ENCODE assay signal across 18 mouse cellular contexts in the genomic region with DNA sequence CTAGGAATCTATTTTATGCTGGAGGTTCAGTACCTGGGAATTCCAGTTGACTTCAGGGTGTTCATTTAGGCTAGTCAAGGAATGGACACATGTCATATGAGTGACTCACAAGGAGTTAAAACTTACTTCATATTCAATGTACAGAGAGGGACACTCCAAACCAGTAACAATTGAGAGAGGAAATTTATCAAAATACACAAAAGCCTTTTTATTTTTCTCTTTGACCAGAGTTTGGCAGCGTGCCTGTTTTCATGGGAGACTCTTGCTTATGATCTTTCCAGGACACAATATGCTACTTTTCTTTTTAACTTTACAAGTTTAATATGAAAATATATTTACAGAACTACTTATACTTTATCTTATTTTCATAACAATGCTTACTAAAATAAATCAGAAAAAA.
DNase-seq lines count a peak whose midpoint lies in the region; ATAC-seq lines count a peak whose summit lies in the region.
"Had no signal": no experiment of that assay in that cellular context is flagged by ENCODE, and none has a peak within 500 bp of the region (broad histone marks: within the 10 kb centered on the region; RNA-seq: fewer than 3 reads in every experiment).

No protein-coding gene starts in this region.

- ATAC-seq in forebrain, embryonic 12.5 days (ENCODE audit: low FRiP score), result no peak
- no peak for ATAC-seq in intestine, embryonic 15.5 days
- ATAC-seq: hindbrain, embryonic 16.5 days; lung, postnatal 0 days had no signal

- peak; percentile 2 for DNase-seq in kidney, postnatal 4 days
- DNase-seq in kidney, adult 11 months, result no peak
- DNase-seq in right cerebral cortex, postnatal 14 days, result peak; percentile 11
- no peak for DNase-seq in right cerebral cortex, adult 18-20 months
- DNase-seq in thymus, postnatal 25 days, result no peak
- DNase-seq: cerebellum, adult 2 months; heart, postnatal 36 days; kidney, adult 2 months; liver, embryonic 13.5 days had no signal

- H3K4me3 ChIP-seq in forebrain, embryonic 12.5 days (replicated peaks), result no peak overlapping the region
- no peak overlapping the region for H3K4me3 ChIP-seq in intestine, embryonic 15.5 days (replicated peaks)
- H3K4me3 ChIP-seq: embryonic facial prominence, embryonic 12.5 days; heart, embryonic 12.5 days; limb, embryonic 12.5 days; liver, embryonic 13.5 days; midbrain, embryonic 12.5 days; stomach, embryonic 15.5 days had no signal

- H3K9me3 ChIP-seq in forebrain, embryonic 12.5 days, result no peaks in the 10 kb centered on the region; the same call in 1 of the 2 replicates
- H3K9me3 ChIP-seq in intestine, embryonic 15.5 days, result no peaks in the 10 kb centered on the region
- H3K9me3 ChIP-seq: embryonic facial prominence, embryonic 12.5 days; heart, embryonic 12.5 days; limb, embryonic 12.5 days; liver, embryonic 13.5 days; midbrain, embryonic 12.5 days; stomach, embryonic 15.5 days had no signal

- WGBS in forebrain, embryonic 12.5 days, result 45% methylated on average over 1 of the region's 1 CpGs
- 73% methylated on average over 1 of the region's 1 CpGs for WGBS in intestine, embryonic 15.5 days

- no peak overlapping the region for H3K4me2 ChIP-seq in forebrain, embryonic 12.5 days
- H3K4me2 ChIP-seq in intestine, embryonic 15.5 days (replicated peaks), result no peak overlapping the region
- H3K4me2 ChIP-seq: embryonic facial prominence, embryonic 12.5 days; heart, embryonic 12.5 days; limb, embryonic 12.5 days; liver, embryonic 13.5 days; midbrain, embryonic 12.5 days; stomach, embryonic 15.5 days had no signal

- no peaks in the 10 kb centered on the region for H3K36me3 ChIP-seq in forebrain, embryonic 12.5 days (replicated peaks)
- no peaks in the 10 kb centered on the region for H3K36me3 ChIP-seq in intestine, embryonic 15.5 days
- H3K36me3 ChIP-seq: embryonic facial prominence, embryonic 12.5 days; heart, embryonic 12.5 days; limb, embryonic 12.5 days; liver, embryonic 13.5 days; midbrain, embryonic 12.5 days; stomach, embryonic 15.5 days had no signal

- no peaks in the 10 kb centered on the region for H3K27me3 ChIP-seq in forebrain, embryonic 12.5 days
- H3K27me3 ChIP-seq in intestine, embryonic 15.5 days (replicated peaks), result no peaks in the 10 kb centered on the region
- H3K27me3 ChIP-seq: embryonic facial prominence, embryonic 12.5 days; heart, embryonic 12.5 days; limb, embryonic 12.5 days; liver, embryonic 13.5 days; midbrain, embryonic 12.5 days; stomach, embryonic 15.5 days had no signal

- peaks cover 9% of the 10 kb centered on the region for H3K4me1 ChIP-seq in forebrain, embryonic 12.5 days
- H3K4me1 ChIP-seq in intestine, embryonic 15.5 days (replicated peaks), result no peaks in the 10 kb centered on the region
- H3K4me1 ChIP-seq: embryonic facial prominence, embryonic 12.5 days; heart, embryonic 12.5 days; limb, embryonic 12.5 days; liver, embryonic 13.5 days; stomach, embryonic 15.5 days had no signal

- no peak overlapping the region for H3K9ac ChIP-seq in forebrain, embryonic 12.5 days
- H3K9ac ChIP-seq in intestine, embryonic 15.5 days, result no peak overlapping the region
- H3K9ac ChIP-seq: embryonic facial prominence, embryonic 12.5 days; heart, embryonic 12.5 days; limb, embryonic 12.5 days; liver, embryonic 13.5 days; midbrain, embryonic 12.5 days; stomach, embryonic 15.5 days had no signal

- H3K27ac ChIP-seq in forebrain, embryonic 12.5 days, result peak overlapping the region; percentile 68
- H3K27ac ChIP-seq in intestine, embryonic 15.5 days, result no peak overlapping the region
- H3K27ac ChIP-seq: embryonic facial prominence, embryonic 12.5 days; limb, embryonic 12.5 days; liver, embryonic 13.5 days; midbrain, embryonic 12.5 days; stomach, embryonic 15.5 days had no signal

Comparison
In these comparisons a context has a peak if more than half of its experiments do, and no peak if none do; other contexts are left out.
1. DNase-seq: peak in kidney, postnatal 4 days (2 of 2) and right cerebral cortex, postnatal 14 days (single experiment); none in kidney, adult 11 months (single experiment), right cerebral cortex, adult 18-20 months (single experiment) and thymus, postnatal 25 days (single experiment).